Mouse (Mus musculus) C2C12 (cell line): ENCODE measurements around the gene Ccdc78. TPM values are rescaled to one million over a fixed set of nuclear protein-coding genes. Genes with fewer than 3 reads are reported as not detected.
A peak's percentile ranks its signal among the peaks of the same experiment; 100 is the strongest.

Source experiments
- H3K27me3 ChIP-seq: one replicate; pipeline ENCODE4 v1.6.1; 2011; ENCODE audit not compliant: control insufficient read depth, insufficient read depth, insufficient read length
- H3K36me3 ChIP-seq: one replicate; pipeline ENCODE4 v1.6.1; 2011; ENCODE audit not compliant: control insufficient read depth, insufficient read depth
- H3K4me3 ChIP-seq: one replicate; pipeline ENCODE4 v1.5.1; 2011; ENCODE audit warnings: mild to moderate bottlenecking, control low read depth; ENCODE audit not compliant: poor library complexity, insufficient read depth, severe bottlenecking
- H3K79me2 ChIP-seq: one replicate; pipeline ENCODE4 v1.6.1; 2011; ENCODE audit not compliant: control insufficient read depth, insufficient read depth
- H3K79me3 ChIP-seq: one replicate; pipeline ENCODE4 v1.6.1; 2011; ENCODE audit warnings: low read depth, control low read depth
- H3ac ChIP-seq: one replicate; pipeline ENCODE3; 2011; ENCODE audit warnings: low read depth; ENCODE audit not compliant: control insufficient read depth, insufficient read length
- CEBPB ChIP-seq: IDR thresholded peaks from one replicate; pipeline ENCODE4 v1.6.1; 2011; ENCODE audit warnings: low read depth, mild to moderate bottlenecking, control low read depth, moderate library complexity
- CTCF ChIP-seq: IDR thresholded peaks from one replicate; pipeline ENCODE4 v1.5.1; 2011; ENCODE audit not compliant: control insufficient read depth, insufficient read depth, insufficient read length
- FOSL1 ChIP-seq: IDR thresholded peaks from one replicate; pipeline ENCODE4 v1.8.0; 2011; ENCODE audit warnings: mild to moderate bottlenecking, low read length; ENCODE audit not compliant: poor library complexity, insufficient read depth, severe bottlenecking
- MAX ChIP-seq: IDR thresholded peaks from one replicate; pipeline ENCODE4 v1.6.1; 2011; ENCODE audit warnings: mild to moderate bottlenecking, control low read depth
- MYOD1 ChIP-seq: IDR thresholded peaks from one replicate; pipeline ENCODE4 v1.6.1; 2011; ENCODE audit warnings: low read depth; ENCODE audit not compliant: control insufficient read depth, insufficient read length
- MYOG ChIP-seq: IDR thresholded peaks from one replicate; pipeline ENCODE4 v1.6.1; 2011; ENCODE audit not compliant: control insufficient read depth, insufficient read length; ENCODE audit errors: extremely low read depth
- USF1 ChIP-seq: IDR thresholded peaks from one replicate; pipeline ENCODE4 v1.6.1; 2011; ENCODE audit warnings: low read depth, mild to moderate bottlenecking, control low read depth, moderate library complexity
- polyA plus RNA-seq: library from polyadenylated mRNA; unstranded; fragments of >200 nt; fragmentation: generic; extraction: Trizol; gene quantifications from one replicate; pipeline ENCODE4 v1.2.1, GENCODE M21; 2012; ENCODE audit warnings: missing spikeins

Gene Ccdc78
- polyA plus RNA-seq, 1 experiment, result 0.12 TPM

- peaks cover 32% of the 10 kb centered on the region for H3K36me3 ChIP-seq
- H3ac ChIP-seq, result peak overlapping the region; percentile 12
- no peak overlapping the region for H3K4me3 ChIP-seq
- no peaks in the 10 kb centered on the region for H3K79me3 ChIP-seq
- peaks cover 15% of the 10 kb centered on the region for H3K79me2 ChIP-seq
- no peaks in the 10 kb centered on the region for H3K27me3 ChIP-seq
- TF ChIP-seq CEBPB (no peak), USF1 (no peak), FOSL1 (no peak), MAX (no peak), CTCF (no peak), MYOG (no peak), MYOD1 (no peak)
Observed at GRCm38 (mm10) chr17:25783861-25784574, 2.4 kb upstream of the Ccdc78 start.

GRCm38 (mm10) chr17:25785281-25785745 is 1.1 kb upstream of the Ccdc78 start, which contains the start of gene Haghl:
TSS of gene Haghl (minus strand) at chr17:25785673.
- Histone ChIP-seq H3K79me2 (peaks cover 15% of the 10 kb centered on the region), H3K79me3 (no peaks in the 10 kb centered on the region), H3K4me3 (peak within 1 kb of the TSS; percentile 53), H3K27me3 (no peaks in the 10 kb centered on the region), H3ac (peak within 1 kb of the TSS; percentile 83), H3K36me3 (peaks cover 24% of the 10 kb centered on the region)
- TF ChIP-seq FOSL1 (no peak), MYOD1 (no peak), MYOG (no peak)

DNA sequence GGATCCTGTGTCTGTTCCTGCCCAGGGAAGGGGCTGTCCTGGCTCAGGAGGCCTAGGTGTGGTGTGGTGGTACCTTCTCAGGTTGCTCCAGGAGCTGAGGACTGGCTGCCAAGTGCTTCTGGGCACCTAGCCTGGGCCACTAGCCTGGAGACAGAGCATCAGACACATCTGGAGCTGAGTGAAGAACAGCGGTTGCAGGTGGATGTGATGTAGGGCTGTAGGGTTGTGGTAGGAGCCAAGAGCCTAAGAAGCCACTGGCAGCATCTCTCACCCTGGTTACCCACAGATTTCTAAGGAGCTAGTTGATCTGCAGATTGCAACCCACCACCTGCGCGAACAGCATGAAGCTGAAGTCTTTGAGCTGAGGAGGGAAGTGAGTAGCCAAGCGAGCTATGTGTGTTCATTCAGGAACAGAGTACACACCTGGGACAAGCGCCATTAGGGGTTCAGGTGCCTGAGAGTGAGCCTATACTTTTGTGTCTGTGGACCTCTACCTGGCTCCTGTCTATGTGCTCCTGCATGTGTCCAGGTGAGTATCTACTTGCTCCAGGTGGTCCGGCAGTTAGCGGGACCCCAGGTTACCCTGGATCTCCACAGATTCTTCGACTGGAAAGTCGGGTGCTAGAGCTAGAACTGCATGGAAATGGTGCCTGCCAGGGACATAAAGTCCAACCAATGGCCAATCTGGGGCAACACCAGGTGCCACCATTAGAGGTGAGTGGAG is 563 bp downstream of the Ccdc78 start:
- Histone ChIP-seq H3K79me2 (peaks cover 31% of the 10 kb centered on the region), H3K4me3 (no peak overlapping the region), H3K79me3 (peaks cover 2% of the 10 kb centered on the region), H3K36me3 (peaks cover 15% of the 10 kb centered on the region), H3K27me3 (no peaks in the 10 kb centered on the region), H3ac (no peak overlapping the region)
- TF ChIP-seq MYOD1, result no peak
- no peak for TF ChIP-seq FOSL1
- TF ChIP-seq USF1, result no peak
- no peak for TF ChIP-seq CEBPB
- no peak for TF ChIP-seq MYOG

DNA sequence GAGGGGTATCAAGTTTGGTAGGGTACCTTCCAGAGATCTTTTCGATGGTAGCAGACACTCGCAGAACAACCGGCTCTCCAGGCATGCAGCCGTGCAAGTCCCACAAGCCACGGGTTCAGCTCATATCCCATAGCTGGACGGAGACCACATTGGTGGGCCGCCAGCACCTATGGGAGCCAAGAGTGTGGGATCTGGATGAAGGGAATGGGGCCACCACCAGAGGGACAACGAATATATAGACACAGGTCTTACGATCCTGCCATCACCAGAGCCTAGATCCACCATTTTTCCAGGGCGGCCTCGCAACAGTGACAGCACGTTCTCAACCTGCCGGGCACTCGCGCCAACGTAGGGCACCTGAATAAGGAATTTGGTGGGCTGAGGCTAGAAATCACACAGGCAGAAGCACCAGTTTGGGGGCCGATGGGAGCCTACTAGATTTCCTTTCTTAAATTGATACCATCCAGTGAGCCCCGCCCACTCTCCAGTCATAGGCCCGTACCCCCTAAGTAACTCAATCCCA is 5.0 kb downstream of the Ccdc78 start:
- Histone ChIP-seq H3K4me3 (peak overlapping the region; percentile 79), H3ac (peak overlapping the region; percentile 85), H3K27me3 (no peaks in the 10 kb centered on the region), H3K79me2 (peaks cover 26% of the 10 kb centered on the region), H3K79me3 (peaks cover 7% of the 10 kb centered on the region), H3K36me3 (peaks cover 4% of the 10 kb centered on the region)
- TF ChIP-seq USF1, result no peak
- no peak for TF ChIP-seq CTCF
- no peak for TF ChIP-seq MYOD1
- no peak for TF ChIP-seq MAX
- TF ChIP-seq FOSL1, result no peak
- TF ChIP-seq CEBPB, result no peak
- TF ChIP-seq MYOG, result no peak

GRCm38 (mm10) chr17:25791843-25792527 is 5.6 kb downstream of the Ccdc78 start:
- H3K4me3 ChIP-seq, result peak overlapping the region; percentile 79
- peaks cover 4% of the 10 kb centered on the region for H3K36me3 ChIP-seq
- H3K27me3 ChIP-seq, result no peaks in the 10 kb centered on the region
- TF ChIP-seq MYOD1 (no peak), CTCF (no peak), CEBPB (no peak), MAX (no peak), USF1 (no peak), FOSL1 (no peak), MYOG (no peak)
- peaks cover 30% of the 10 kb centered on the region for H3K79me2 ChIP-seq
- H3K79me3 ChIP-seq, result peaks cover 7% of the 10 kb centered on the region
- peak overlapping the region; percentile 85 for H3ac ChIP-seq
